Mouse (Mus musculus) embryonic facial prominence, embryonic 11.5 days (tissue): ENCODE measurements around the gene Grap. TPM values are rescaled to one million over a fixed set of nuclear protein-coding genes. Genes with fewer than 3 reads are reported as not detected.

ENCODE experiments used
- ATAC-seq: fragments of 200-750 bp; cut with Nextera tagmentation; replicated peaks from 2 replicates; pipeline ENCODE4 v1.8.0; 2017; ENCODE audit warnings: low read depth; ENCODE audit not compliant: insufficient number of reproducible peaks, low FRiP score, low TSS enrichment
- DNase-seq: peaks from one replicate; pipeline ENCODE4 v3.0.0-alpha.2; 2015; ENCODE audit warnings: low spot score
- H3K27ac ChIP-seq: fragments of 300-500 bp; sonication (generic); replicated peaks from 2 replicates; pipeline ENCODE4 v1.5.1; 2014; ENCODE audit warnings: mild to moderate bottlenecking, low read depth, low read length, control low read depth
- H3K27me3 ChIP-seq: fragments of 300-500 bp; sonication (generic); 2 replicates; pipeline ENCODE4 v1.6.1; 2014; ENCODE audit warnings: mild to moderate bottlenecking, low read length, moderate library complexity, mixed read lengths; ENCODE audit not compliant: control insufficient read depth, insufficient read depth
- H3K36me3 ChIP-seq: fragments of 300-500 bp; sonication (generic); replicated peaks from 2 replicates; pipeline ENCODE4 v1.6.1; 2014; ENCODE audit warnings: low read depth, mild to moderate bottlenecking, low read length, moderate library complexity, mixed read lengths; ENCODE audit not compliant: control insufficient read depth, insufficient read depth
- H3K4me1 ChIP-seq: fragments of 300-500 bp; sonication (generic); 2 replicates; pipeline ENCODE4 v1.6.1; 2014; ENCODE audit warnings: low read length, mixed read lengths; ENCODE audit not compliant: control insufficient read depth, insufficient read depth
- H3K4me2 ChIP-seq: fragments of 300-500 bp; sonication (generic); 2 replicates; pipeline ENCODE4 v1.6.1; 2014; ENCODE audit warnings: low read depth, mild to moderate bottlenecking, control low read depth, low read length, moderate library complexity
- H3K4me3 ChIP-seq: fragments of 300-500 bp; sonication (generic); 2 replicates; pipeline ENCODE4 v1.5.1; 2014; ENCODE audit warnings: low read depth, low read length, control low read depth
- H3K9ac ChIP-seq: fragments of 300-500 bp; sonication (generic); replicated peaks from 2 replicates; pipeline ENCODE4 v1.6.1; 2014; ENCODE audit warnings: mild to moderate bottlenecking, control low read depth, low read length
- H3K9me3 ChIP-seq: fragments of 300-500 bp; sonication (generic); replicated peaks from 2 replicates; pipeline ENCODE4 v1.6.1; 2016; ENCODE audit warnings: mild to moderate bottlenecking, low read length, inconsistent platforms, mixed read lengths; ENCODE audit not compliant: control insufficient read depth
- WGBS: fragments of 180-500 bp; shearing (Covaris S2); extraction: QIAGEN DNeasy Blood & Tissue Kit; methylation state at CpG from one replicate; pipeline ENCODE4 v1.1.7; 2014; 5-methylcytosine and 5-hydroxymethylcytosine counted together
- polyA plus RNA-seq: library from polyadenylated mRNA; unstranded; fragments of >200 nt; fragmentation: Nextera tagmentation; extraction: Ambion mirVana; gene quantifications from 2 replicates; pipeline ENCODE4 v1.2.1, GENCODE M21; 2014

Gene Grap
- polyA plus RNA-seq, 1 experiment from 2014 or later, result 3.4 TPM

GRCm38 (mm10) chr11:61648749-61649115, 4.3 kb upstream of the Grap start:
- no peak for ATAC-seq
- H3K4me1 ChIP-seq, result no peaks in the 10 kb centered on the region

DNA sequence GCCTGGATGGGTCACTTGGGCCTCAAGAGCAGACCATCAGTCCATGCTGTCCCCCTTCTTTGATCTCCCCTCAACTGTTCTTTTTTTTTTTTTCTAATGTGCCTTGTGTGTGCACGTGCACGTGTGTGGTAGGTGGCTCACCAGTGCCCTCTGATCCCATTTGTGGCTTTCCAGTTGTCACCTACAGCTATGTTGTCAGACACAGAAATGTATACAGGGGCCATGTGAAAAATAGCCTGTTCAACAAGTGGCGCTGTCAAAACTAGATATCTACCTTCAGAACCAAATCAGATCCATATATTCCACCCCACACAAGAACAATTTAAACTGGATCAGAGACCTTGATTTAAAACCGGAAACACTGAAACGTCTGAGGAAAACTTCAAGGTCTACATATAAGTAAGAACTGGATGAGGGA, 3.9 kb upstream of the Grap start:
- WGBS, result 86% methylated on average over 5 of the region's 5 CpGs
- no peak for DNase-seq
- no peaks in the 10 kb centered on the region for H3K36me3 ChIP-seq
- no peak overlapping the region for H3K9ac ChIP-seq
- no peaks in the 10 kb centered on the region for H3K9me3 ChIP-seq
- no peak overlapping the region for H3K27ac ChIP-seq
- H3K4me1 ChIP-seq, result no peaks in the 10 kb centered on the region
- no peak overlapping the region for H3K4me3 ChIP-seq
- H3K4me2 ChIP-seq, result no peak overlapping the region
- H3K27me3 ChIP-seq, result no peaks in the 10 kb centered on the region
- no peak for ATAC-seq

More at GRCm38 (mm10) chr11:61648749-61649115, 4.3 kb upstream of the Grap start:
- H3K27me3 ChIP-seq, result no peaks in the 10 kb centered on the region
- H3K4me3 ChIP-seq, result no peak overlapping the region
- no peak overlapping the region for H3K4me2 ChIP-seq
- no peak for DNase-seq
- H3K36me3 ChIP-seq, result no peaks in the 10 kb centered on the region
- H3K9ac ChIP-seq, result no peak overlapping the region
- no peaks in the 10 kb centered on the region for H3K9me3 ChIP-seq
- H3K27ac ChIP-seq, result no peak overlapping the region
- WGBS, result 89% methylated on average over 7 of the region's 7 CpGs

DNA sequence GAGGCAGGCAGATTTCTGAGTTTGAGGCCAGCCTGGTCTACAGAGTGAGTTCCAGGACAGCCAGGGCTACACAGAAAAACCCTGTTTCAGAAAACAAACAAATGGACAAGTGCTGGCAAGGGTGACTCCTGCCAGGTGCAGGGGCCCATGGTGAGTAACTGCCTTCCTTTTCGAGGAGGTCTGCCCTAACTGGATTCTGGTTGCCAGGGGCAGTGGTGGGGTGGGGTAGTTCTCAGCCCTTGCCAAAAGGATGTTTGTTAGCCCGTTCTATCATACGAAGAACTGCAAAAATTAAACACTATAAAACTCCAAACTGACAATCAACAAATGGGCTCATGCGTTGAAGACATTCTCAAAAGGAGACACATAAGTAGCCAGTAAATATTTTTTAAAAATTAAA, 3.4 kb upstream of the Grap start:
- ATAC-seq (no peak), DNase-seq (no peak)
- H3K9ac ChIP-seq, result no peak overlapping the region
- no peak overlapping the region for H3K4me2 ChIP-seq
- no peaks in the 10 kb centered on the region for H3K27me3 ChIP-seq
- no peaks in the 10 kb centered on the region for H3K4me1 ChIP-seq
- H3K36me3 ChIP-seq, result no peaks in the 10 kb centered on the region
- 89% methylated on average over 4 of the region's 4 CpGs for WGBS
- H3K4me3 ChIP-seq, result no peak overlapping the region
- H3K27ac ChIP-seq, result no peak overlapping the region
- no peaks in the 10 kb centered on the region for H3K9me3 ChIP-seq

DNA sequence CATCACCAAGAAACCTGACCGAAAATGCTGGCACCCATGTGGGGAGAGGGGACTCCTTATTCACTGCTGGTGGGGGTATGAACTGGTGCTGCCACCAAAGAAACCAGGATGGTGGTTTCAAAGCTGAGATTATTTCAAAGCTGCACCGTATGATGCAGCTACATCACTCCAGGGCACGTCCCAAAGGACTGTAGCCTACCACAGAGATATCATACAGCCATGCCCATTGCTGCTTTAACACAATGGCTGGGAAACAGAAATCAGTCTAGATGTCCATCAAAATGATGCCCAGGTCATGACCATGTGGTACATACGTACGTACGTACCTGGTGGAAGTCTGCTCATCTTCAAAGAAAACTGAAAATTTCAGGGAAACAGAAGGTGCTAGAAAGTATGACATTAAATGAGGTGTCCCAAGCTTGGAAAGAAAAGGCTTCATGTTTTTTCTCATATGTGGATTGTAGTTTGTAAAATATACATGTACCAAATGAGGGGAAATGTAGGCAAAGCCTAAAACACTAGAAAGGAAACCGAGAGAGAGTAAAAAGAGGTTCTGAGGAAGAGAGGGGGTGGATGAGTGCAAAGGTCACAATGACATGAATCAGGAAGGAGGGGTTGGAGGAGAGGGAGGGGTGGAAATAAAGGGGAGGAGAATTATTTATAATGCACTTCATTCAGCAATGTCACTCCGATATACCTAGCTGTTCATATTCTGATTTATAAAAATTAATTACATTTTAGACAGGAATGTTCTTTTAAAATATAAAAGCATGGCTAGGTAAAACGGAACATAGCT, 2.4 kb upstream of the Grap start:
- WGBS, result 84% methylated on average over 9 of the region's 9 CpGs
- Histone ChIP-seq H3K27me3 (no peaks in the 10 kb centered on the region), H3K9me3 (no peaks in the 10 kb centered on the region), H3K4me1 (no peaks in the 10 kb centered on the region), H3K4me2 (no peak overlapping the region), H3K27ac (no peak overlapping the region), H3K9ac (no peak overlapping the region), H3K4me3 (no peak overlapping the region), H3K36me3 (no peaks in the 10 kb centered on the region)
- ATAC-seq (no peak), DNase-seq (no peak)

- H3K4me3 ChIP-seq, result no peak overlapping the region
- no peak overlapping the region for H3K27ac ChIP-seq
- no peak overlapping the region for H3K9ac ChIP-seq
- WGBS, result 94% methylated on average over 5 of the region's 5 CpGs
- no peaks in the 10 kb centered on the region for H3K4me1 ChIP-seq
- H3K9me3 ChIP-seq, result no peaks in the 10 kb centered on the region
- no peak for DNase-seq
- ATAC-seq, result no peak
- no peaks in the 10 kb centered on the region for H3K36me3 ChIP-seq
- H3K4me2 ChIP-seq, result no peak overlapping the region
- no peaks in the 10 kb centered on the region for H3K27me3 ChIP-seq
Measured at GRCm38 (mm10) chr11:61652216-61652615, 849 bp upstream of the Grap start.

DNA sequence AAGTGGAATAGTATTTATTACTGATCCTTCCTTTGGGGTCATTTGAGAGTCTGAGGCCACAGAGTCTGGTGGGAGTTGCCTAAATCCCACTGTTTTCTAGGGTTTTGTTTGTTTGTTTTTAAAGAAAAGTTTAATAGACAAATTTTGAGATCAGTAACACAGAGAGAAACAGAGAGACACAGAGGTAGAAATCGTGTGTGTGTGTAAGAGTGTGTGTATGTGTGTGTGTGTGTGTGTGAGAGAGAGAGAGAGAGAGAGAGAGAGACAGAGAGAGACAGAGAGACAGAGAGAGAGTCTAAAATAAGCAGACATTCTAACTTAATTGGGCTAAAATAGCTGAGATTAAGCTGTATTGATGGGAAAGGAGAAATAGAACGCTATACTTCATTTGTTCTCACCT, 503 bp downstream of the Grap start:
- no peaks in the 10 kb centered on the region for H3K27me3 ChIP-seq
- no peaks in the 10 kb centered on the region for H3K4me1 ChIP-seq
- H3K27ac ChIP-seq, result no peak overlapping the region
- DNase-seq (no peak), ATAC-seq (no peak)
- 75% methylated on average over 2 of the region's 2 CpGs for WGBS
- no peak overlapping the region for H3K4me3 ChIP-seq
- H3K9ac ChIP-seq, result no peak overlapping the region
- H3K9me3 ChIP-seq, result no peaks in the 10 kb centered on the region
- no peak overlapping the region for H3K4me2 ChIP-seq
- H3K36me3 ChIP-seq, result no peaks in the 10 kb centered on the region

- no peaks in the 10 kb centered on the region for H3K36me3 ChIP-seq
- no peaks in the 10 kb centered on the region; the same call in 1 of the 2 replicates for H3K4me1 ChIP-seq
- H3K4me3 ChIP-seq, result no peak overlapping the region
- H3K27me3 ChIP-seq, result no peaks in the 10 kb centered on the region
- 83% methylated on average over 4 of the region's 4 CpGs for WGBS
- no peak overlapping the region for H3K27ac ChIP-seq
- ATAC-seq (no peak), DNase-seq (no peak)
- H3K9ac ChIP-seq, result no peak overlapping the region
- no peaks in the 10 kb centered on the region for H3K9me3 ChIP-seq
- no peak overlapping the region for H3K4me2 ChIP-seq
Measured at GRCm38 (mm10) chr11:61654786-61655311, 1.8 kb downstream of the Grap start.

GRCm38 (mm10) chr11:61655649-61656048, 2.6 kb downstream of the Grap start:
- Histone ChIP-seq H3K9me3 (no peaks in the 10 kb centered on the region), H3K9ac (no peak overlapping the region), H3K27ac (no peak overlapping the region), H3K27me3 (no peaks in the 10 kb centered on the region), H3K4me1 (no peaks in the 10 kb centered on the region; the same call in 1 of the 2 replicates), H3K4me2 (no peak overlapping the region), H3K4me3 (no peak overlapping the region), H3K36me3 (no peaks in the 10 kb centered on the region)
- ATAC-seq (no peak), DNase-seq (no peak)
- WGBS, result 59% methylated on average over 4 of the region's 4 CpGs
